Mouse (Mus musculus) myocyte (in vitro differentiated cells): ENCODE measurements at regions not wholly inside any gene's neighbourhood (a gene's known extent, or its start where the extent isn't known, plus 50 kb on each side); places are given as distances from the start of the nearest gene placed in this dataset.

ENCODE experiments used
- CEBPB ChIP-seq: IDR thresholded peaks from 2 replicates; pipeline ENCODE4 v1.6.1; 2011; ENCODE audit warnings: mild to moderate bottlenecking, moderate library complexity; ENCODE audit not compliant: poor library complexity, insufficient read depth, severe bottlenecking
- E2F4 ChIP-seq: IDR thresholded peaks from one replicate; pipeline ENCODE4 v1.6.1; 2011; ENCODE audit warnings: mild to moderate bottlenecking, control low read depth, moderate library complexity; ENCODE audit not compliant: insufficient read depth
- MAX ChIP-seq: IDR thresholded peaks from one replicate; pipeline ENCODE4 v1.6.1; 2011; ENCODE audit warnings: low read depth, mild to moderate bottlenecking, control low read depth
- MYOD1 ChIP-seq, 3 experiments: IDR thresholded peaks; one replicate each; pipeline ENCODE4 v1.6.1; 2011; ENCODE audit warnings: control low read depth in 2 of 3, low read depth in 2 of 3, mild to moderate bottlenecking in 2 of 3, moderate library complexity in 1 of 3; ENCODE audit not compliant: insufficient read length in 2 of 3, control insufficient read depth in 1 of 3
- MYOG ChIP-seq, 3 experiments: IDR thresholded peaks; one replicate each; pipeline ENCODE4 v1.6.1; 2011; ENCODE audit warnings: control low read depth in 2 of 3, low read depth in 2 of 3, mild to moderate bottlenecking in 2 of 3; ENCODE audit not compliant: insufficient read length in 2 of 3, control insufficient read depth in 1 of 3, insufficient read depth in 1 of 3
- POLR2A ChIP-seq: IDR thresholded peaks from one replicate; pipeline ENCODE4 v1.6.1; 2011; ENCODE audit warnings: low read depth, mild to moderate bottlenecking, control low read depth, moderate library complexity; ENCODE audit not compliant: insufficient read length
- POLR2AphosphoS2 ChIP-seq: IDR thresholded peaks from one replicate; pipeline ENCODE4 v1.6.1; 2011; ENCODE audit warnings: low read depth, control low read depth; ENCODE audit not compliant: insufficient read length
- SRF ChIP-seq: IDR thresholded peaks from one replicate; pipeline ENCODE4 v1.6.1; 2011; ENCODE audit warnings: low read depth; ENCODE audit not compliant: control insufficient read depth, insufficient read length
- TCF12 ChIP-seq: IDR thresholded peaks from one replicate; pipeline ENCODE4 v1.6.1; 2011; ENCODE audit warnings: mild to moderate bottlenecking, control low read depth; ENCODE audit not compliant: poor library complexity, insufficient read depth, severe bottlenecking
- TCF3 ChIP-seq: IDR thresholded peaks from one replicate; pipeline ENCODE4 v1.6.1; 2011; ENCODE audit warnings: low read depth, control low read depth; ENCODE audit not compliant: insufficient read length
- USF1 ChIP-seq: IDR thresholded peaks from one replicate; pipeline ENCODE4 v1.6.1; 2011; ENCODE audit warnings: low read depth, mild to moderate bottlenecking, control low read depth, moderate library complexity

GRCm38 (mm10) chr6:117280911-117281310 lies 112.6 kb downstream of the Cxcl12 start:
- TF ChIP-seq POLR2A (no peak), TCF12 (no peak), MAX (no peak), POLR2AphosphoS2 (no peak), MYOG (IDR thresholded peaks at IDR 0.05; ENCODE audit: control insufficient read depth in 1 of 3, insufficient read depth in 1 of 3, insufficient read length in 2 of 3, low read depth in 2 of 3) (no peak), TCF3 (no peak), E2F4 (no peak), CEBPB (no peak), USF1 (no peak), SRF (no peak), MYOD1 (IDR thresholded peaks at IDR 0.05; ENCODE audit: control insufficient read depth in 1 of 3, insufficient read length in 2 of 3, low read depth in 2 of 3) (no peak)
